Mouse (Mus musculus): ENCODE results near the gene Wwc2. TPM values are rescaled to one million over a fixed set of nuclear protein-coding genes. Genes with fewer than 3 reads are reported as not detected.
A peak's percentile ranks its signal among the peaks of the same experiment; 100 is the strongest.

The Wwc2 gene
- total and polyA plus RNA-seq, 2 experiments from 2014 or later, result 8.2 to 18.5 TPM

DNA sequence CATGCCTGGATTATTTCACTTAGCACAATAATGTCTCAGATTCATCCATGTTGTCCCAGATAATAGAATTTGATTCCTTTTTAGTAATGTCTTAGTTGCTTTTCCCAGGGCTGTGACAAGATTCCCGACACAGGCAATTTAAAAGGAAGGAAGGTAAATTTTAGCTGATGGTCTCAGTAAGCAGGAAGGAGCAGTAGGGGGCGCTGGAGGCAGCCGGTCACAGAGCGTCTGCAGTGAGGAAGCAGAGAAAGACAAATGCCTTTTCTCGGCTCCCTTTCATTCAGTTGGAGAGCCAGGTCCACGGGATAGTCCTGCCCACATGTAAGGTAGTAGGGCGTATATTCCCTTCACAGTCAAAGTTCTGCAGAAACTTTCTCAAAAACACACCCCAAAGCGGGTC is 32.5 kb upstream of the Wwc2 start:
- ATAC-seq (ENCODE audit: insufficient read depth, low read depth), result no peak
- Histone ChIP-seq H3K9ac (replicated peaks; ENCODE audit: low read depth, low read length) (no peak overlapping the region), H3K4me1 (ENCODE audit: control insufficient read depth, insufficient read depth) (no peaks in the 10 kb centered on the region), H3K27me3 (ENCODE audit: control insufficient read depth, insufficient read depth, low read length) (no peaks in the 10 kb centered on the region), H3K4me2 (ENCODE audit: low read depth, low read length) (no peak overlapping the region), H3K4me3 (ENCODE audit: low read depth, low read length) (no peak overlapping the region), H3K36me3 (replicated peaks; ENCODE audit: control insufficient read depth, insufficient read depth, low read length) (no peaks in the 10 kb centered on the region), H3K9me3 (replicated peaks; ENCODE audit: control insufficient read depth, low read length) (no peaks in the 10 kb centered on the region), H3K27ac (ENCODE audit: low read depth) (no peak overlapping the region)
- WGBS, result 70% methylated on average over 8 of the region's 8 CpGs
- no peak for TF ChIP-seq EP300 (IDR thresholded peaks at IDR 0.05; ENCODE audit: low read depth)
- TF ChIP-seq CTCF (IDR thresholded peaks at IDR 0.05; ENCODE audit: low read depth), result no peak
- no peak for DNase-seq (ENCODE audit: low spot score)

DNA sequence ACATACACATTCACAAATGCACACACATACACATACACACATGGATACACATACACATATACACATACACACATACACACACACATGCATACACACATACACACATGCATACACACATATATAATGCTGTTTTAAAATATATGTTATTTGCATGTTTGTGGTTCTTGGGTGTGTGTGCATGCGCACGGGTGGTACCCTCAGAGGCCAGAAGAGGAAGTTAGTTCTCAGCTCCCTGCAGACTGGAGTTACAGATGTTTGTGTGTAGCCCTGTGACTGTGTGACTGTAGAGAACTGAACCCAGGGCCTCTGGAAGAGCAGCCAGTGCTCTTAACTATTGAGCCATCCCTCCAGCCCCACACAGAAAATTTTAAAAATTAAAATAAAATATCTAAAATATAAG is 29.0 kb upstream of the Wwc2 start:
- TF ChIP-seq EP300 (IDR thresholded peaks at IDR 0.05; ENCODE audit: low read depth) (no peak), CTCF (IDR thresholded peaks at IDR 0.05; ENCODE audit: low read depth) (no peak)
- ATAC-seq (ENCODE audit: insufficient read depth, low read depth) (no peak), DNase-seq (ENCODE audit: low spot score) (no peak)
- Histone ChIP-seq H3K9me3 (replicated peaks; ENCODE audit: control insufficient read depth, low read length) (no peaks in the 10 kb centered on the region), H3K9ac (replicated peaks; ENCODE audit: low read depth, low read length) (no peak overlapping the region), H3K4me2 (ENCODE audit: low read depth, low read length) (no peak overlapping the region), H3K27me3 (ENCODE audit: control insufficient read depth, insufficient read depth, low read length) (no peaks in the 10 kb centered on the region), H3K36me3 (replicated peaks; ENCODE audit: control insufficient read depth, insufficient read depth, low read length) (no peaks in the 10 kb centered on the region), H3K4me1 (ENCODE audit: control insufficient read depth, insufficient read depth) (no peaks in the 10 kb centered on the region), H3K4me3 (ENCODE audit: low read depth, low read length) (no peak overlapping the region), H3K27ac (ENCODE audit: low read depth) (no peak overlapping the region)
- 85% methylated on average over 2 of the region's 2 CpGs for WGBS

DNA sequence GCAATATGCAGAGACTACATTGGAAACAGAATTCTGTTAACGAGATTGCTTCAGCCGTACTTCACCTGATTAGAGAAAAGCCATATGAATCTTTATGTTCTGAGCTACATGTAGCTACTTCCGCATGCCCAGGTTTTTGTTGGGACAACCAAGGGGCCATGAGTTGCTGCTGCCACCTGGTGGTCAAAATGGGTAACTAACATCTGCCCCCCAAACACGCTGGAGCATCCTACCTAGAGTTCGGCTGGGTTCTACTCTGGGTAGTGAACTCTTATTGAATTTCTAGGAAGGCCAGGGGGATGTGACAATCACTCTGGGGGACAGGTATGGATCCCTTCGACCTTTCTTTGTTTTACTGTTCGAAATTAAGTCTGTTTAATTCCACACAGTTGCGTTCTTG is 25.8 kb upstream of the Wwc2 start:
- Histone ChIP-seq H3K4me1 (ENCODE audit: control insufficient read depth, insufficient read depth) (no peaks in the 10 kb centered on the region), H3K36me3 (replicated peaks; ENCODE audit: control insufficient read depth, insufficient read depth, low read length) (no peaks in the 10 kb centered on the region), H3K9ac (replicated peaks; ENCODE audit: low read depth, low read length) (no peak overlapping the region), H3K4me3 (ENCODE audit: low read depth, low read length) (no peak overlapping the region), H3K27me3 (ENCODE audit: control insufficient read depth, insufficient read depth, low read length) (no peaks in the 10 kb centered on the region), H3K27ac (ENCODE audit: low read depth) (no peak overlapping the region), H3K9me3 (replicated peaks; ENCODE audit: control insufficient read depth, low read length) (no peaks in the 10 kb centered on the region), H3K4me2 (ENCODE audit: low read depth, low read length) (no peak overlapping the region)
- ATAC-seq (ENCODE audit: insufficient read depth, low read depth) (peak; percentile 73), DNase-seq (ENCODE audit: low spot score) (peak; percentile 78)
- TF ChIP-seq CTCF (IDR thresholded peaks at IDR 0.05; ENCODE audit: low read depth) (peak; percentile 98), EP300 (IDR thresholded peaks at IDR 0.05; ENCODE audit: low read depth) (no peak)
- 14% methylated on average over 8 of the region's 8 CpGs for WGBS

DNA sequence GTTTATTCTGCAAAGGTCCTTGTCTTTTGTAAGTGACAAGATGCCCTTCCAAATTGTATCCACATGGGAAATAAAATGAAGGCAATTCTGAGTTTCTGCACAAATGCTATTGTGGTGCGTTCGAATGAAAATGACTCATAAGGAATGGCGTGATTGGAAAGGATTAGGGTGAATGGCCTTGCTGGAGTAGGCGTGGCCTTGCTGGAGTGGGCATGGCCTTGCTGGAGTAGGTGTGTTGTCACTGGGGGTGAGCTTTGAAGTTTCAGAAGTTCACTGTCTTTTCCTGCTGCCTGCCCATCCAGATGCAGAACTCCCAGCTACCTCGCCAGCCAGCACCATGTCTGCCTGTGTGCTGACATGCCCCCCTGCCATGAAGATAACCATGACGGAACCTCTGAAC is 23.7 kb upstream of the Wwc2 start:
- 88% methylated on average over 6 of the region's 6 CpGs for WGBS
- Histone ChIP-seq H3K4me3 (ENCODE audit: low read depth, low read length) (no peak overlapping the region), H3K36me3 (replicated peaks; ENCODE audit: control insufficient read depth, insufficient read depth, low read length) (no peaks in the 10 kb centered on the region), H3K27me3 (ENCODE audit: control insufficient read depth, insufficient read depth, low read length) (no peaks in the 10 kb centered on the region), H3K4me2 (ENCODE audit: low read depth, low read length) (no peak overlapping the region), H3K27ac (ENCODE audit: low read depth) (no peak overlapping the region), H3K9me3 (replicated peaks; ENCODE audit: control insufficient read depth, low read length) (no peaks in the 10 kb centered on the region), H3K9ac (replicated peaks; ENCODE audit: low read depth, low read length) (no peak overlapping the region), H3K4me1 (ENCODE audit: control insufficient read depth, insufficient read depth) (no peaks in the 10 kb centered on the region)
- no peak for ATAC-seq (ENCODE audit: insufficient read depth, low read depth)
- no peak for TF ChIP-seq CTCF (IDR thresholded peaks at IDR 0.05; ENCODE audit: low read depth)
- TF ChIP-seq EP300 (IDR thresholded peaks at IDR 0.05; ENCODE audit: low read depth), result no peak
- no peak for DNase-seq (ENCODE audit: low spot score)

DNA sequence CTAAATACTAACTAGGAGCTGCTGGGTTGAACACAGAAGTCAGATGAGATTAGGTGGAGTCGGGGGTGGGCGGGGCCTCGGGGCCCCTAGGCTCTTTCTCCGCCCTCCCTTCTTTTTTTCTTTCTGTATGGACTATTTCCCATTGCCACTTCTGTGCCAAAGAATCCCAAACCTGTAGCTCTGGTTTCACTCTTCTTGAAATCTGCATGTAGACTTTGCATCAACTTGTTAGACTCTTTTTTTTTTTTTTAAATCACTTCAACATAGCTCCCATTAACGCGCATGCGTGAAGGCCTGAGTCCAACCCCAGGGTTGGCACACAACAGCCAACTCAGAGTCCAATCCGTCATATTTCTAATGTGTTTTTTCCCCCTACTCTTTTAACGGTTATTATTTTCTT is 22.6 kb upstream of the Wwc2 start:
- H3K27me3 ChIP-seq (ENCODE audit: control insufficient read depth, insufficient read depth, low read length), result no peaks in the 10 kb centered on the region
- H3K4me3 ChIP-seq (ENCODE audit: low read depth, low read length), result no peak overlapping the region
- no peaks in the 10 kb centered on the region for H3K4me1 ChIP-seq (ENCODE audit: control insufficient read depth, insufficient read depth)
- no peak for TF ChIP-seq CTCF (IDR thresholded peaks at IDR 0.05; ENCODE audit: low read depth)
- no peak for TF ChIP-seq EP300 (IDR thresholded peaks at IDR 0.05; ENCODE audit: low read depth)
- no peak overlapping the region for H3K27ac ChIP-seq (ENCODE audit: low read depth)
- no peak overlapping the region for H3K4me2 ChIP-seq (ENCODE audit: low read depth, low read length)
- 77% methylated on average over 9 of the region's 9 CpGs for WGBS
- ATAC-seq (ENCODE audit: insufficient read depth, low read depth) (no peak), DNase-seq (ENCODE audit: low spot score) (no peak)
- H3K36me3 ChIP-seq (replicated peaks; ENCODE audit: control insufficient read depth, insufficient read depth, low read length), result no peaks in the 10 kb centered on the region
- H3K9ac ChIP-seq (replicated peaks; ENCODE audit: low read depth, low read length), result no peak overlapping the region
- no peaks in the 10 kb centered on the region for H3K9me3 ChIP-seq (replicated peaks; ENCODE audit: control insufficient read depth, low read length)

DNA sequence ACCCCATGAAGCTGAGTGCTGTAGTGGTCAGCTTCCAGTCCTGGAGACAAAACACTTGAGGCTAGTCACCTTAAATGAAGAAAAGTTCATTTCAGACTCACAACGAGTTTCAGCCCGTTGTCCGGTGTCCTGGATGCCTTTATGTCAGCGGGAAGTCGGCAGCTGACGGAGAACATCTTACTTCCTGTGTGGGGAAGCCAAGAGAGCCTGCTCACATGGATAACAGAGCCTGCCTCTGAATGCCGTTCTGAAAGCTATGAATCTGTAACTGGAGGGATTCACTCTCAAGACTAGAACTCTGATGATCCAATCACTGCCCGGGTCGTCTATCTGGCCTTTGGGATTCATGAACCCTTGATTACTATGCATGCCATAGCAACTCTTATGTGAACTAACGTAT is 21.1 kb upstream of the Wwc2 start:
- no peaks in the 10 kb centered on the region for H3K9me3 ChIP-seq (replicated peaks; ENCODE audit: control insufficient read depth, low read length)
- no peaks in the 10 kb centered on the region for H3K27me3 ChIP-seq (ENCODE audit: control insufficient read depth, insufficient read depth, low read length)
- H3K4me1 ChIP-seq (ENCODE audit: control insufficient read depth, insufficient read depth), result no peaks in the 10 kb centered on the region
- no peak overlapping the region for H3K27ac ChIP-seq (ENCODE audit: low read depth)
- H3K36me3 ChIP-seq (replicated peaks; ENCODE audit: control insufficient read depth, insufficient read depth, low read length), result no peaks in the 10 kb centered on the region
- H3K9ac ChIP-seq (replicated peaks; ENCODE audit: low read depth, low read length), result no peak overlapping the region
- H3K4me3 ChIP-seq (ENCODE audit: low read depth, low read length), result no peak overlapping the region
- no peak for DNase-seq (ENCODE audit: low spot score)
- ATAC-seq (ENCODE audit: insufficient read depth, low read depth), result no peak
- H3K4me2 ChIP-seq (ENCODE audit: low read depth, low read length), result no peak overlapping the region
- 49% methylated on average over 10 of the region's 10 CpGs for WGBS
- no peak for TF ChIP-seq EP300 (IDR thresholded peaks at IDR 0.05; ENCODE audit: low read depth)
- no peak for TF ChIP-seq CTCF (IDR thresholded peaks at IDR 0.05; ENCODE audit: low read depth)
